Mouse (Mus musculus) thymus, postnatal 36 days (tissue): ENCODE data around the gene Il24.

Experiments used
- DNase-seq, 2 experiments: peaks; one replicate each; pipeline ENCODE4 v3.0.0; 2022; ENCODE audit warnings: mixed read lengths in 2 of 2

Gene Il24

GRCm38 (mm10) chr1:130849530-130850214, 37.6 kb downstream of the Il24 start:
- DNase-seq = no peak

DNA sequence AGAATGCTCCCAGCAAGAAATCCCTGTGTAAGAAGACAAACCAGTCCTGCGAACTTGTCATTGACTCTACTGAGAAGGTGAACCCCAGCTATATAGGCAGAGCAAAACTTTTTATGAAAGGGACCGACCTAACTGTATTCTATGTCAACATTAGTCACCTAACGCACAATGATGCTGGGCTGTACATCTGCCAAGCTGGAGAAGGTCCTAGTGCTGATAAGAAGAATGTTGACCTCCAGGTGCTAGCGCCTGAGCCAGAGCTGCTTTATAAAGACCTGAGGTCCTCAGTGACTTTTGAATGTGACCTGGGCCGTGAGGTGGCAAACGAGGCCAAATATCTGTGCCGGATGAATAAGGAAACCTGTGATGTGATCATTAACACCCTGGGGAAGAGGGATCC, 42.7 kb downstream of the Il24 start:
- no peak for DNase-seq

GRCm38 (mm10) chr1:130841621-130842020, 45.6 kb downstream of the Il24 start:
- DNase-seq = no peak

GRCm38 (mm10) chr1:130840599-130841379, 46.5 kb downstream of the Il24 start:
- DNase-seq = no peak

- peak; percentile 27 to 30 for DNase-seq
Measured at GRCm38 (mm10) chr1:130838288-130838687, 49.0 kb downstream of the Il24 start.

DNA sequence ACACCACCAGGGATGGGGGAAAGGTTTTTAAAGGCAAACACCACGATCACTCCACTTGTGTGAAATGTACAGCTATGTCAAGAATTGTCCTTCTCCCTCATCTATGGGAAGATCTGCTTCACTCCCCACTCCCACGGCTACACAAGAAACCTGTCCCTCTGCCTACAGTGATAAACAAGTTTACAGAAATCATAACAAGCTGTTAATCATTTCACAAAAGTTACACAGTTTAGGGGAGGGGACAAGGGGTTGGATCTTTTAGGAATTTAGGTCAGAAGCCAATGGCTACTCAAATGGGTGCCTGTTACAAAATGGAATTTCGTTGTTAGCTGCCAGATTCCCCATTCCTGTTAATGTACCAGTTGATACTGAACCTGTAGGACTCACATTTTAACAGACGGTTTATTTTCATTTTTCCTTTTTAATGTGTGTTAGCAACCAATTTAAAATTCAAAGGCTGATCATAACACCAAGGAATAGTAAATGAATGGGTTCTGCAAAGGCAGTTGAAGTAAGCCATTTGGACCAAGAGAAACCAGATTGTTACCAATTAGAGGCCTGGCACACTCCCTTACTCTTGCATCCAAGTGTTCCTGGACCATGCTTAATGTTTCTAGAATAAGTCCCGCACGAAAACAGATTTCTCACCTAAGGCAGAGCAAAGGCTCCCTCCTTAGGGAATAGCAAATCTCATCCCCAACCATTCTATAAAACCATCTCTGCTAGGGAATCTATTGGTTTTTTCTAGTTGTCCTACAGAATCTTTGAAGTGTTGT, 51.9 kb downstream of the Il24 start:
- no peak for DNase-seq

DNA sequence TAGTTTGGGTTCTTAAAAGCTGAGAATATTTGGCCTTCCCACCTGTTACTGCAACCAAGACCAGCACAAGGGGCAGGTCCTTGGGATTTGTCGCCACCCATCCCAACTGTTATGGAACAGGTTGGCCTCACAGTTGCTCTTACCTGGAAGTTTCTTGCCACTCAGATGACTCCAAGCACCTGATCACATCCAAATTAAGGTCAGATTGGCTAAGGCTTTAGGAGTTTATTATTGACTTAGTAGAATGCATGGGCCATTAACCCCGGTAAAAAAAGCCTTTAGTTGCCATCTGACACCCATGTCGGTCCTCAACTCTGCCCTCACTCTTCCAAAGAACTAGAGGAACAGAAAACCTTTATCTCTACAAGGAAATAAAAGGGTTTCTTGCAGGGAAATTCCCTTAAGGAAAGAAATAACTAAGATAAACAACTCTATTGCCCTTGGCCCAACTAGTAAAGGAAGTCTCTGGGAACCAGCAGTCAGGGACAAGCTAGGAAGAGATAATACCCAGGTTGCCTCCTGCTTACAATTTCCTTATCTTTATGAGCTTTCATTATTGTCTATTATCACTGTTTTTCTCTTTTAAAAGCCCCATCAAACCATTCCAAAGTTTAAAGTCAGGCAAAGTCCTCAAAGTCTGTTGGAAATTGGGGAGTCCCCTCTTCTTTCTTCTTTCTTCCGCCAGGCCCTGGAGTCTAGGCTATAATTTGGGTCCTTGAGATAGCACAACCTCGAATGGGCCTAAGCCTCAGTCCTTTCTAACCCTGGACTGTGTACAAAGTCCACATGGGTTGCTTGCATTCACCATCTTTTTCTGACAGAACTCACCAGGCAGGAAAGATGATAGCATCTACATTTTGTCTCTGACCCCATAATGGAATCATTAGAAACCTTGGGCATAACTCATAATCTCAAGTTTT, 54.8 kb downstream of the Il24 start:
- no peak for DNase-seq
